Mouse (Mus musculus) embryonic stem cell, embryonic (primary cell): ENCODE data around the gene Tmem238.

ENCODE experiments used
- CTCF ChIA-PET, 4 experiments: fragments of 300-600 bp in 2 of 4; fragments of 350-600 bp in 2 of 4; sonication (Branson Sonifier 250); formaldehyde crosslinking; loops; one replicate each; lab custom pipeline; 2022; ENCODE audit warnings: inconsistent platforms in 2 of 4; lab: Charles Lee
- POLR2A ChIA-PET, 4 experiments: fragments of 300-600 bp in 2 of 4; fragments of 350-600 bp in 2 of 4; sonication (Branson Sonifier 250); formaldehyde crosslinking; loops; one replicate each; lab custom pipeline; 2022; ENCODE audit warnings: antibody characterized with exemption in 4 of 4, inconsistent platforms in 1 of 4; lab: Charles Lee

The Tmem238 gene

DNA sequence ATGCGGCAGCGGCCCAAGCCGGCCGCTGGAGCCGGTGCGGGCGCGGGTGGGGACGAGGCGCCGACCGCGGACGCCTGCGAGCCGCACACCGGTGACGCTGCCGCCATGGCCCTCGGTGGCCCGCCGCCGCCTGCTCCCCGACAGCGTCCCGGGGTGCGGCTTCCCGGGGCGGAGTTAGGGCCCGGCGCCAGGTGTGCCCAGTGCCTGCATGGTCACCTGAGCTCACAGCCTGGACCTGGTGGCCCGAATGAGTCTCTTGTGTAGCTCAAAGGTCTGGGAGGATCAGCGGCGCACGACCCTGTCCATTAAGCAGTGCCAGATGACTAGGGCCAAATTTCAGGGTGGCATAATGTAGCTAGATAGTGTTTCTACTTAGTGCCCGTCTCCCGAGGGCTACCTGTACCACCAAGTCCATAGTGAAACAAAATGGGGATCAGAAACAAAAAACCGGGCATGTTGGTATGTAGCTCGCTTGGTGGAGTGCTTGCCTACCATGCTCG lies at the start of gene Tmem238:
TSS of gene Tmem238 (minus strand) at position 221 of the 500 bp plus-strand sequence.
- ChIA-PET CTCF (interaction anchor here (0.7 to 1.6 kb wide), 7 partner anchors 12 to 244 kb away, joined by 3 to 6 read pairs (median 3); partner anchors contain the start of gene Syt5 (in 1 of the 4)), POLR2A (interaction anchor here (0.6 to 25.1 kb wide), 98 partner anchors 8 to 1499 kb away, joined by 3 to 989 read pairs (median 5); partner anchors contain the start of genes Cox6b2 (in 4 of the 4), Hspbp1 (in 3 of the 4), Isoc2a (in 3 of the 4) and Kmt5c (in 3 of the 4))

DNA sequence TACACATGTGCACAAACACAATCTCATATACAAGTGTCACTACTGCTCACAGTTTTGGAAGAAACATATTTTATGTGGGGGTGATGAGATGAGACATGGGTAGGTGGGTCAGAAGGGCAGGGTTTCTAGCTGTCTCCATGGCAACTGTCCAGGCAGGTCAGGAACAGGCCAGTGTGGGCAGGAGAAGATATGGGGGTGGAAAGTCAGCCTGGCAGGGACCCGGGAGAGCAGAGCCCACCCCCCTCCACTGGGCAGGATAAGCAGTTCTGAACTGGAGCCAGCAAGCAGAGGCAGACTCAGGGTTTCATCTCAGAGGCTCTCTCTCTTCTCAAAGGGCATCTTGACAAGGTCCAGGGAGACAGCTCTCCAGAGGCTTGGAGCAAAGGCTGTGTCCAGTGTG lies 48.2 kb upstream of the Tmem238 start:
- ChIA-PET POLR2A (interaction anchor here in 3 of 4 experiments (0.6 to 22.0 kb wide), 31 partner anchors 9 to 315 kb away, joined by 3 to 646 read pairs (median 4); partner anchors contain the start of genes Ube2s (in 3 of the 3), Rpl28 (in 2 of the 3), Fiz1 (in 1 of the 3) and Isoc2a (in 1 of the 3)), CTCF (interaction anchor here in 2 of 4 experiments (1.2 to 2.8 kb wide), 3 partner anchors 8 to 31 kb away, joined by 3 to 12 read pairs (median 5); no protein-coding TSS in a partner anchor)

DNA sequence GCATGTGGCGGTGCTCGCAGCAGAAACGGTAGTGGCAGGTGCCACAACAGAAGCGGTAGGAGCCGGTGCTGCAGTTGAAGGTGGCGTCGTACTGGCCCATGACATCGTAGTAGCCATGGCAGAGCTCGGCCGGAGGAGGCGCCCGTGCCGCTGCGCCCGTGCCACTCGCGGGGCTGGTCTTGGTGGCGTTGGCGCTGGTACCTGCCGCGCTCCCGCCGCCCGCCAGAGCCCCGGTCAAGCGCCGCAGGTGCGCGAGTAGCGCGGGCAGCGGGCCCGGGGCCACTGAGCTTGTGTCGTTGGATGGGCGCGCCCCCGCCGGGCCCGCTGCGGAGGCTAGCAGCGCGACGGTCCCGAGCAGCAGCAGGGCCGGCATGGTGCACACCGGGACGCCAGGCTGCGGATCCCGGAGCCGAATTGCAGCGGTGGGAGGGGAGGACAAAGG lies 46.9 kb upstream of the Tmem238 start:
- CTCF ChIA-PET: interaction anchor here (0.5 to 2.8 kb wide), 12 partner anchors 9 to 97 kb away, joined by 3 to 12 read pairs (median 4); no protein-coding TSS in a partner anchor
- POLR2A ChIA-PET: interaction anchor here in 3 of 4 experiments (0.6 to 22.0 kb wide), 52 partner anchors 8 to 1642 kb away, joined by 3 to 646 read pairs (median 4); partner anchors contain the start of genes Isoc2a (in 3 of the 3), Rpl28 (in 3 of the 3), Shisa7 (in 3 of the 3) and Ube2s (in 3 of the 3)

DNA sequence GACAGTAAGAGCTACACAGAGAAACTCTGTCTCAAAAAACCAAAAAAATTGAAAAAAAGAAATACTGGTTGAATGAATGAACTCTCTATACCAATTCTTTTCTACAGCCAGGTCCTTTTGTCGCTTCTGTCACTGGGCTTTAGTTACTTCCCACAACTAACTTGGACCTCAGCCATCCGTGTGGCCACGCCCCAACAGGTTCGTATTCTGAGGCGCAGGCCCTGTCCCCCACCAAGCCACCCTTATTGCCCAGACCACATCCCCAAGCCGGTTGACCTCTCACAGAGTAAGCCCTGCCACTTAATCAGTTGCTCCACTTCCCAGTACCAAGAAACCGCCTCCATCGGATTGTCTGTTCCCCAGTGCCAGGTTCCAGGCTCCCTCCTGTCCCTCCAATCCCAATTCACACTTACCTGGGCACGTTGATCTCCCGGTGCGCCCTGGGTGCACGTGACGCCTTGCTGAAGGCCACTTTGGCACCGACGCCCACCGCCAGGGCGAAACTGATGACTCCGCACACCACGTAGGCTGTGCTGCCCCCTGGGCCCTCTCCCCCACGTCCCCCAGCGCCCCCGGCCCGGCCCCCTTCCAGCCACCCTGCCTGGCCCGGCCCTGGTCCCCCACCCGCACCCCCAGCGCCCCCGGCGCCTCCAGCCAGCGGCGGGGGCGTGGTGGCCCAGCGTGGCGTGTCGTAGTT lies 46.3 kb upstream of the Tmem238 start:
- CTCF ChIA-PET: interaction anchor here (0.5 to 2.8 kb wide), 8 partner anchors 9 to 97 kb away, joined by 3 to 12 read pairs (median 6); no protein-coding TSS in a partner anchor

DNA sequence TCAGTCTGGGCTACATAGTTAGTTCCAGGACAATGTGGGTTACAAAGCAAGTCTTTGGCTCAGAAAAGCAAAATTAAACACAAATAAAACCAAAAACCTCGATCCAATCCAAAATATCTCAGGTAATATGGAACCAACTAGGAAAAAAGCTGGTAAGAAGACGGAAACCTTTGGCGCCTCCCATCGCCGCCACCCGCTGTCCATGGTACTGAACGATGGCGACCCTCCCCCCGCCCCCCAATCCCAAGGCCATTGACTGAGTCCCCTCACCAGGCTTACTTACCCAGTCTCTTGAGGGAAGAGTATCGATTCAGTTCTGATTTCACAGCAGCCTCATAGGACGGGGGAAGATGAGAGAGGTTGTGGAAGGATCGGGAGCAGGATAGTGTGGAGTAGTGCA lies 41.0 kb upstream of the Tmem238 start:
- ChIA-PET POLR2A (interaction anchor here (0.6 to 22.0 kb wide), 34 partner anchors 8 to 1487 kb away, joined by 3 to 646 read pairs (median 4); partner anchors contain the start of genes Ube2s (in 4 of the 4), Rpl28 (in 2 of the 4), Shisa7 (in 2 of the 4) and Cox6b2 (in 1 of the 4)), CTCF (interaction anchor here in 2 of 4 experiments (0.5 to 0.6 kb wide), 2 partner anchors 104 kb away, joined by 3 read pairs; no protein-coding TSS in a partner anchor)

More for the DNA sequence above, 46.3 kb upstream of the Tmem238 start:
- POLR2A ChIA-PET: interaction anchor here in 3 of 4 experiments (1.0 to 22.0 kb wide), 41 partner anchors 9 to 179 kb away, joined by 3 to 646 read pairs (median 5); partner anchors contain the start of genes Isoc2a (in 3 of the 3), Rpl28 (in 3 of the 3), Shisa7 (in 3 of the 3) and Ube2s (in 3 of the 3)

DNA sequence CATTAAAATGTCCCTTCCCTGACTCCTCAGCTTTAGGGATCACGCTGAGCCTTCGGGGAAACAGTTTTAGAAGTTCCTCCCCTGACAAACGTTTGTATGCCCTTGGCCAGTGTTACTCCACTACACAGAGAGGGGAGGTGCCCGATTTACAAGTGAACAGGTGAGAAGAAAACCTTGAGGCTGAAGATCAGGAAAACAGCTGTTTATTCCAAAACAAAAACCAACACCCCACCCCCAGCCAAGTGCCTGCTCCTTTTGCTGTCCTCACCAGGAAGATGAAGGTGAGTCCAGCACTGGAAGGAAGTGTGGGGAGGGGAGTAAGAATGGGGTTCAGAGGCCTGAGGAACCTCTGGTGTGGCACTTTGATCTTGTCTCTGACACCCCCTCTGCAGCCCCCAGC lies 35.9 kb upstream of the Tmem238 start:
- ChIA-PET POLR2A (interaction anchor here (0.6 to 22.0 kb wide), 42 partner anchors 8 to 249 kb away, joined by 3 to 646 read pairs (median 5); partner anchors contain the start of genes Ube2s (in 4 of the 4), Isoc2a (in 3 of the 4), Rpl28 (in 3 of the 4) and Shisa7 (in 3 of the 4)), CTCF (interaction anchor here in 2 of 4 experiments (1.6 to 2.0 kb wide), 2 partner anchors 11 to 75 kb away, joined by 5 to 6 read pairs; no protein-coding TSS in a partner anchor)

DNA sequence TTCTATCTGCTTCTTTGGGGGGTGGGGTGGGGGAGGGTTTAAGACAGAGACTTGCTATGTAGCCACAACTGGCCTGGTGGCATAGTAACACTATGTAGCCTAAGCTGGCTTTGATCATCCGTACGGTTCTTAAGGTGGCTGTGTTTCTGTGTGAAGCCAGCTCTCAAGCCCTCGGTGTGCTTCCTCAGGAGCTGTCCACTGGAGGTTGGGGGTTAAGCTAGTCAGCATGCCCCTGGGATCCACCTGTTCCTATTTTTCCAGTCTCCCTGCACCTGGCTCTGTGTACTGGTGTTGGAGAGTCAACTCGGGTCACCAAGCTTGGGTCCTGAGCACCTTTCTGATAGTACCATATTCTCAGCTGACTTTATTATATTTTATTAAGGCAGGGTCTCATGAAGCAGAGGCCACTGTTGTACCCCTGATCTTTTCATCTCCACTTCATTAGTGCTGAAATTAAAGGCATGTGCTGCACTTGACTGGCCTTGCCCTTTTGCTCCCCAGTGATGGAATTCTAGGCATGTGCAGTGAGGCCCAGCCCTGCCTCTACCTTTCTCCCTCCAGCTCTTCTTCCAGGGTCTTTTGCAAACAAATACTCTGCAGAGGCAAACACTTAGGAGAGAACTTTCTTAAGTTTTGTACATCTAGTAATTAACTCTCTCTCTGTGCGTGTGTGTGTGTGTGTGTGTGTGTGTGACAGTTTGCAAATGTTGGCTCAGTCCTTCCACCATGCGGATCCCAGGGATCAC lies 32.9 kb upstream of the Tmem238 start:
- ChIA-PET CTCF (interaction anchor here (0.6 to 2.3 kb wide), 12 partner anchors 10 to 80 kb away, joined by 3 to 10 read pairs (median 3); partner anchors contain the start of genes Rpl28 (in 1 of the 4) and Ube2s (in 1 of the 4)), POLR2A (interaction anchor here (0.5 to 22.0 kb wide), 97 partner anchors 8 to 1621 kb away, joined by 3 to 646 read pairs (median 5); partner anchors contain the start of genes Ube2s (in 4 of the 4), Cox6b2 (in 3 of the 4), Fiz1 (in 3 of the 4) and Kmt5c (in 3 of the 4))

DNA sequence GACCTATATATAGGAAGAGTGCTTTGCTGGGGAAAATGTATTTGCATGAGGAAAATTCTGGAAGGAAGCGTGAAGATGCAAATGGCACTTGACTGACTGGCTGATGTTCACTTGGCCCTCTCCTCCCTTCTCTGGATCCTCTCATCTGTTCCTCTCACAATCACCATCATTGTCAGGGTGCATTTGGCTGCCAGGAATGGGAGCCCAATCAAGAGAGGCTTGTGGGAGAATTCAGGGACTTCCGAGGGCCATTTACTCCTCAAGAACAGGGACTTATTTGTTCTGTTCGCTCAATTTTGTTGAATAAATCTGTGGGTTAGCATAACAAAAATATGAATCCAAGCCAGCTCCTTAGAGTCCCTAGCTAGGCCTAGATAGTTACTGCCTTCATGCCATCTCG lies 32.2 kb upstream of the Tmem238 start:
- POLR2A ChIA-PET: interaction anchor here (0.5 to 22.0 kb wide), 62 partner anchors 9 to 1351 kb away, joined by 3 to 646 read pairs (median 7); partner anchors contain the start of genes Ube2s (in 4 of the 4), Cox6b2 (in 3 of the 4), Rpl28 (in 3 of the 4) and Ccdc106 (in 2 of the 4)
- CTCF ChIA-PET: interaction anchor here in 3 of 4 experiments (1.1 to 2.3 kb wide), 4 partner anchors 9 to 15 kb away, joined by 3 to 10 read pairs (median 6); partner anchors contain the start of gene Ube2s (in 1 of the 3)

DNA sequence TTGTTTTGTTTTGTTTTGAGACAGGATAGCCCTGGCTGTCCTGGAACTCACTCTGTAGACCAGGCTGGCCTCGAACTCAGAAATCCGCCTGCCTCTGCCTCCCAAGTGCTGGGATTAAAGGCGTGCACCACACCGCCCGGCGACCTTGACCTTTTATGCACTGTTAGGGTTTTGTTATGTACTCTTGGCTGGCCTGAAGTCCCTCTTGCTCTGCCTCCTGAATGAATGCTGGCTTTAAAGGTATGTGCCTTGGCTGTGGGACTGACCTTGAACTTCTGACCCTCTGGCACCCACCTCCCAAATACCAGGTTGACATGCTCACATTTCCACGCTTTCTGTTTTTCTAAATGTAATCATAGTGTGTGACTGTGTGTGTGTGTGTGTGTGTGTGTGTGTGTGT lies 31.5 kb upstream of the Tmem238 start:
- POLR2A ChIA-PET: interaction anchor here in 3 of 4 experiments (0.6 to 23.6 kb wide), 36 partner anchors 8 to 209 kb away, joined by 3 to 989 read pairs (median 4); partner anchors contain the start of genes Isoc2a (in 3 of the 3), Ube2s (in 3 of the 3), Rpl28 (in 2 of the 3) and Shisa7 (in 2 of the 3)
- CTCF ChIA-PET: interaction anchor here in 1 of 4 experiments (0.9 kb wide), 1 partner anchor 136 kb away, joined by 4 read pairs; the partner anchor contains the start of gene Hspbp1

DNA sequence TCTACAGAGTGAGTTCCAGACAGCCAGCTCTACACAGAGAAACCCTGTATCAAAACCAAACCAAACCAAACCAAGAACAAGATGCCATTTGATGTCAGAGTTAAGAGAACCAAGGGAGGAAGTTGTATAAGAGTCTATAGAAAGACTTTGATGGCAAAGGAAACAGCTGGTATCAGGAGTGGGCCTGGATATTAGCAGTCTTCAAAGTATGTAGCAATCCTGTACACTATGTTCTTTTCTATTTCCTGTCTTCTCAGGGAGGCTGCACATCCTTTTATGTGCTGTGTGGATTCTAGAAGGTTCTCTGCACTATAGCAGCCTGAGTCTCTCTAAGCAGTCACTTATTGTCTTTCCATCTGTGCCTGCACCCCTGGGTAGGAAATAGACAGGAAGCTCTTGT lies 27.1 kb upstream of the Tmem238 start:
- ChIA-PET POLR2A (interaction anchor here in 3 of 4 experiments (0.6 to 23.6 kb wide), 19 partner anchors 8 to 1576 kb away, joined by 3 to 989 read pairs (median 5); partner anchors contain the start of genes Rpl28 (in 2 of the 3), Fiz1 (in 1 of the 3), Gm44973 (in 1 of the 3) and Kmt5c (in 1 of the 3)), CTCF (interaction anchor here in 1 of 4 experiments (1.5 kb wide), 1 partner anchor 124 kb away, joined by 3 read pairs; no protein-coding TSS in a partner anchor)

DNA sequence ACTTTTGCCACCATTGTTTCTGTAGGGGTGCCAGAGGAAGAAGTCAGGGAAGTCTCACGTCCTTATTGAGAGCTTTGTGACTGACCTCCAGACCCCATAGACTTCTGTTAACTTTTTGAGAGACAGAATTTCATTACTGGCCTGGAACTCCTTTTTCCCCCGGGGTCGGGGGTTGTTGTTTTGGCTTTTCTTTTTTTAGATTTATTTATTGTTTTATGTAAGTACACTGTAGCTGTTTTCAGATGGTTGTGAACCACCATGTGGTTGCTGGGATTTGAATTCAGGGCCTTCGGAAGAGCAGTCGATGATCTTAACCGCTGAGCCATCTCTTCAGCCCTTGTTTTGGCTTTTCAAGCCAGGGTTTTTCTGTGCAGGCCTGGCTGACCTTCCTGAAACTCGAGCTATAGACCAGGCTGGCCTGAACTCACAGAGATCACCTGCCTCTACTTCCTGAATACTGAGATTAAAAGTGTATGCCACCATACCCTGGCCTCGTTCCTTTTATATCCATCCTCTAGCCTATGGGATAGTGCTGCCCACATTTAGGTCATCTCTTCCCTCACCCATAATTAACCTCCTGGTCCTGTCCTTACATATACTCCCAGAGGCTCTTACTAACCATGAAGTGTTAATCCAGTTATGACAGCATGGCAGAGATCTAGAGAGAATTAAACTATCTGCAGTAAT lies 23.8 kb upstream of the Tmem238 start:
- CTCF ChIA-PET: interaction anchor here in 2 of 4 experiments (0.6 to 1.8 kb wide), 13 partner anchors 9 to 305 kb away, joined by 3 to 10 read pairs (median 5); partner anchors contain the start of genes Cox6b2 (in 1 of the 2), Rpl28 (in 1 of the 2) and Sbk2 (in 1 of the 2)
- POLR2A ChIA-PET: interaction anchor here (0.6 to 23.6 kb wide), 318 partner anchors 7 to 1916 kb away, joined by 3 to 989 read pairs (median 6); partner anchors contain the start of genes Rpl28 (in 4 of the 4), Cox6b2 (in 3 of the 4), Dnaaf3 (in 3 of the 4) and Fiz1 (in 3 of the 4)

DNA sequence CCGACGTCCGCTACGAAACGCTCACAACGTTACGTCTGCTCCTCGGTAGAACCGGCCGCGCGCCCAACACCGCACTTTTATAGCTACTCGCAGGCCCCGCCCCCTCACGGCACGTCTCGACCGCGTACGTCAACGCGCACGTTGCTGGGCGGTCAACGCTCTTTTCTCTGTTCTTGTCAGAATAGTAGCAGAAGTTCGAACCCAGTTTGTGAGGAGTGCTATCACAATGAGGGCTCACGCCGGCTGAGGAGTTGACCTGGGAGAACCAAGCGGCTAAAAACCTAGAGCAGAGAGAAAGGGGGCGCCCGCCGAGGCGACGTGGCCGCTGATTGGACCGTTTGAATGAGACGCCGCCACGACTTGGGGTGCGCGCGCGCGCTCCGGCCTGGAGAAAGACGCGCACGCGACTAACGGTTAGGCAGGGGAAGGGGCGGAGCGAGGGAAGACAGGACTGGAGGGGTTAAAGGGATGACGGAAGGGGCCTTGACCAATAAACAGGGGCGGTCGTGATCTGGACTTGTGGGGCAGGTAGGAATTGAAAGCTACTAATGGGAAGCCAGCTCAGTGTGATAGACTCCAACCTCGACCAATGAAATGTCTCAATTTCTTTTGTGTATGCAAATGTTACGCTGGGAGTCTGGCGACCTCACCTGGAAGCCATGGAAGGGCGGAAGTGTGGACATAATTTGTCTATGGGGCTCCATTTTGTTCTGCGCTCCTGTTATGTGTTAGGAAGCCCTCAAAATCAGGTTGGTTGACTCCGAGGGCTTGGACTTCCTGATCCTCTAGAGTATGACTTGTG lies 23.0 kb upstream of the Tmem238 start, which contains the start of gene Ube2s:
TSS of gene Ube2s (minus strand) at position 288 of the 802 bp plus-strand sequence.
- CTCF ChIA-PET: interaction anchor here in 2 of 4 experiments (0.5 to 1.8 kb wide), 14 partner anchors 10 to 1343 kb away, joined by 3 to 10 read pairs (median 4); partner anchors contain the start of genes Cox6b2 (in 1 of the 2), Rpl28 (in 1 of the 2), Sbk2 (in 1 of the 2) and Zfp787 (in 1 of the 2)
- POLR2A ChIA-PET: interaction anchor here (0.5 to 23.6 kb wide), 337 partner anchors 8 to 1964 kb away, joined by 3 to 989 read pairs (median 5); partner anchors contain the start of genes Rpl28 (in 4 of the 4), Cox6b2 (in 3 of the 4), Dnaaf3 (in 3 of the 4) and Fiz1 (in 3 of the 4)

DNA sequence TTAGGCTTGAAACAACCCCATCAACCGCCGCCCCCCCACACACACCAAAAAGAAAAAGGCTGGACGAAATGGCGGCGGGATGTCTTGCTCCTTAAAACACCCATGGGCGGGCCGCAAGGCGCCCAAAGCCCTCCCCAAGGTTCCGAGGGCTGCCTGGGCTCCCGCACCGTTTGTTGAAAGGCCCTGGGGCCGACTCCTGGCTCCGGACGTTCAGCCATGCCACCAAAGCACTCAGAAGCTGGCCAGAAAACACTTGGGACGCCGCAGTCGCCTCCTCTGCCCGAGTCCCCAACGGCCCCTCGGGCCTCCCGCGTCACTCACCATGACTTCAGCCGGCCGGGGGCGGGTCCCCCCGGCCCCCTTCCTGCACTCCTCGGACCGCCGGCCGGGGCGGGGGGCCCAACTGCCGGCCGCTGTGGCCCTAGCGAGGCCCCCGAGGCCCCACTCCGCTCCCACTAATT lies 22.4 kb upstream of the Tmem238 start:
- CTCF ChIA-PET: interaction anchor here in 1 of 4 experiments (1.1 to 1.8 kb wide), 4 partner anchors 100 to 304 kb away, joined by 4 to 9 read pairs (median 7); no protein-coding TSS in a partner anchor

DNA sequence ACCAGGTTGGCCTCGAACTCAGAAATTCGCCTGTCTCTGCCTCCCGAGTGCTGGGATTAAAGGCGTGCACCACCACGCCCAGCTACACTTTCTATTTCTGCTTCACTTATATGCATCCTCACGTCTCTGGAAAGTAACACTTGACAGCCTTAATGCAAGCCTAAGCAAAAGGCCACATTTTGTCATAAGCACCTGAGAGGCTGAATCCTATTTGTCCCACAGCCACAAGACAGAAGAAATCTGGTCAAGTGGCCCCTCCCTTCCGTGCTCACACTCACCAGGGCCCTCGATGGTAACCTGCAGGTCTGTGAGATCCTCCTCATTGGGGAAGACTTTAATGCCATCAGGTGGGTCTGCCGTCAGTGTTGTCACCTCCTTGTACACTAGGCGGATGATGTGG lies 21.7 kb upstream of the Tmem238 start:
- CTCF ChIA-PET: interaction anchor here in 1 of 4 experiments (0.9 kb wide), 1 partner anchor 89 kb away, joined by 5 read pairs; no protein-coding TSS in a partner anchor
- POLR2A ChIA-PET: interaction anchor here (0.7 to 25.1 kb wide), 83 partner anchors 2 to 674 kb away, joined by 3 to 989 read pairs (median 19); partner anchors contain the start of genes Rpl28 (in 4 of the 4), Isoc2a (in 3 of the 4), Kmt5c (in 3 of the 4) and Shisa7 (in 3 of the 4)

More for the DNA sequence above, 22.4 kb upstream of the Tmem238 start:
- POLR2A ChIA-PET: interaction anchor here (0.6 to 25.1 kb wide), 202 partner anchors 2 to 1964 kb away, joined by 3 to 989 read pairs (median 8); partner anchors contain the start of genes Cox6b2 (in 3 of the 4), Hspbp1 (in 3 of the 4), Isoc2a (in 3 of the 4) and Kmt5c (in 3 of the 4)
